Mouse (Mus musculus): ENCODE results near the gene Pcdh7. TPM values are rescaled to one million over a fixed set of nuclear protein-coding genes. Genes with fewer than 3 reads are reported as not detected.

Gene Pcdh7
- total RNA-seq, 2 experiments from 2014 or later = 83.9 to 89.1 TPM

DNA sequence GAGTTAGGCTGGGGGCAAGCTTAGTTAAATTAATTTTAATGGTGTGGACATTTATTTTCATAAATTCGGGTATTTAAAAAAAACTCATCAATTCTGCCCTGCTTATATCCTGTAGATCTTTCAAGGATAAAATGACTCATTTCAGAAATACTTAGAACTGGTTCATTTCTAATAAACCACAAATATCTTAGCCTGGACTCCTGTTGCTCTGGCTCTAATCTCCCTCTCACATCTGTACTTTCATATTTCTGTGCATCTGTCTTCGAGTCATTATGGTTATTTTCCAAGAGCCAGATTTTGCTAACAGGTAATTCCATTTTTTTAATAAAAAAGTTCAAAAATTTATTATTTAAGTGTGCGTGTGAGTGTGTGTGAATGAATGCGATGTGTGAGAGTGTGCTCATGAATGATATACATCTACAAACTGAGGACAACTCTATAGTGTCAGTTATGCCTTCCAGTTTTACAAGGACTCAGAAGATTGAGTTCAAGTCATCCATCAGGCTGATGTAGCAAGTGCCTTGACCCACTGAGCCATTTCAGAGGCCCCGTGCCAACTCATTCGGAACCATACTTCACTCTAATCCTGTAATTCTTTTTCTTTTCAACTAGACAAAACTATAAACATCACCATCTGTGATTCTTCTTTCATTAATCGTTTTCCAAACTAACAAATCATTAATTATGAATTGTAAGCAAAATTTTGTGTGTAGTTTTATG is 80.3 kb downstream of the Pcdh7 start:
- DNase-seq = no peak

DNA sequence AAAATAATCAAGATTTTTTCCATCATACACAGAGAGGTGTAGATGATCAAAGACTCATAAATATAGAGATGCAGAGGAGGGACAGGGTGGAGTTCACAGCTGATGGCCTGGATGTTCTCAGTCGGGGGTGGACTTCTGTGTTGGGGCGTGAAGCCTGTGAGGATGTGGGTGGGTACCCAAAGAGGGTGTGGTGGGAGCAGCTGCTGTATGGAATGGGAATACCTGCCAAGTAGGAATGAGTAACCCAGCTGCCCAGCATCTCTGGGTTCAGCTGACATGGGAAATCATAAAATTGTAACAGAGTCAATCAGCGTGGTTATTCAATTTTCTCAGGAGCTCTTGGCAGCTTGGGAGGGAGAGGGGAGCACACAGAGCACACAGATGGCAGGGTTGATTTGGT is 85.3 kb downstream of the Pcdh7 start:
- DNase-seq = no peak

GRCm38 (mm10) chr5:57803890-57804289 is 86.1 kb downstream of the Pcdh7 start:
- no peak for DNase-seq

DNA sequence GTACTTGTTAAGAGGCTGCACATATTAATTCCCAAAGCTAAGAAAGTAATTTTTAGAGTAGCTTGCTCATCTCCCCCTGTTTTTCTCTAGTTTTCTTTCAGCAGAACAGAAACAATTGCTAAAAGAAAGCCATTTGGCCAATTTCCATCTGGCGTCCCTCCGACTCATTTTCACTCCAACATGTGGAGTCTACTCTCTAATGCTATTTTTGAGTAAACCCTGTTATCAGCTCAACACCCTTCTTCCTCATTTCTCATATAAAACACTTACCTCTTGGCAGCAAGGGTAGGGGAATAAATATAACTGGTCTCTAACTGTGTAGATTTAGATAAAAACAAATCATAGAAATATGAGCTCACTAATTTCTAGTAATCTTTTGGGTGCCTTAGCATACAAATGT is 89.6 kb downstream of the Pcdh7 start:
- DNase-seq = peak; percentile 3 to 29

DNA sequence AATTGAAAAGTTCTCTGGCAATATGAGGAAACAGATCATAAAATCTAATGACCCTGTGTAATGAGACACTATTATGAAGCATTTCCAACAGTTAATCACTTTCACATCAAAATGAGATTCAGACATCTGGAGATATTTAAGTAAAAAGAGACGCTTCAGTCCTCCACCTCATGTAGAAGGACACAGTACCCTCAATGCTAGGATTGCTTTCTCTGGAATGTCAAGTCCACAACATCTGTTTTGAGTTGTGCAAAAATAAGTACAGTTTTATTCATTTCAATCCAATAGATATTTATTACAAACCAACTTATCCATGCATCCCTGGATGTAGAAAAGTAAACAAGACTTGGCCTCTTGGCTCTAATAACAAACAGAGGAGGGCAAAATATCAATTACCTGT is 92.9 kb downstream of the Pcdh7 start:
- no peak for DNase-seq

GRCm38 (mm10) chr5:57815964-57816589 is 98.3 kb downstream of the Pcdh7 start:
- DNase-seq = no peak

DNA sequence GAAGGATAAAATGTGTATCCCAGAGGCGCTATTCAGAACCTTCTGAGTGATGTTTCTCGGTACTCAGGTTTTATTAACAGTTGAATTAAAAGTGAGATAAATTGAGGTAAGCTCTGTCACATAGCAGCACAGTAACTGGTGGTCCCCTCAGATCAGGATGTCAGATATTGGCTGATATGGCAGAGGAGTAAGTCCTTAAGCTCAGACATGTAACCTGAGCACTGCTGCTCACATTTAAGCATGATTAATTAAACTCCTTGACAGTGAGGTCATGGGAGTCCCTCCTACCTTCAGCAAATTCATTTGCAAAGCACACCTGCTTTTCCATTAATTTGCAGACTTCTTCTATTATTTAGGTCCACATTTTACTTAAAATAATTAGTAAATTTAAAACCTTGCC is 102.0 kb downstream of the Pcdh7 start:
- DNase-seq = no peak

- DNase-seq = no peak
Measured at GRCm38 (mm10) chr5:57821099-57821498, 103.3 kb downstream of the Pcdh7 start.

DNA sequence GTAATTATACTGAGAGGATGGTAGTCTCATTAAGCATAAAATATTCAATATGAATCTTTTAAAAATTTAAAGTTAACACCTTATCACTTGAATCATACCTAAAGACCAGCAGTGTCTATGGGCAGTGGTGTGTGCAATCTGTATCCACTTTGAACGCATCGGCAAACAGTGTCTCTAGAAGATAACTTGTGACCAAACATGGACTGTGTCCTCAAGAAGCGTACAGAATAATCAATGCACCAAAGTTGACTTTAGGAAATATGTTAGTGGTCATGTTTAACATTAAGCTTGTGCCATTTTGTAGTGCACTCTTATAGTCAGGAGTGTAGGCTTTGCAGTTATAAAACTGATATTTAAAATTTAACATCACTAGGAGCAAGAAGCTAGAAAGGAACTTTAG is 110.7 kb downstream of the Pcdh7 start:
- DNase-seq = no peak

DNA sequence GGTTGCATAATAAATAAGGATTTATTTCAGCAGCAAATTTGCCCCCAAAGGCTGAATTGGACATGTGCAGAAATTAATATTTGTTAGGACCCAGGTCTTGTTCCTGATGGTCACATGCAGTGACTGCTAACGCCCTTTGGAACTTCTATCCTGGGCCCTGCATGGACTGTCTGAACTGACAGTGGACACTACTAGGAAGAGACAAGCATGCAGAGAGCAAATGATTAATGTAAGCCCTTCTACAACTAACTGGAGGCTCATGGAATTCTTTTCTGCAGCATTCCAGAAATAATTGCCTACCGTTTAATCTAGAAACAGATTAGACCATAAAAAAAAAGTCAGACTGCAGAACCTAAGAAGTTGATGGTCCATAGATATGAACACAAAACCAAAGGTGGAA is 119.4 kb downstream of the Pcdh7 start:
- no peak for DNase-seq

DNA sequence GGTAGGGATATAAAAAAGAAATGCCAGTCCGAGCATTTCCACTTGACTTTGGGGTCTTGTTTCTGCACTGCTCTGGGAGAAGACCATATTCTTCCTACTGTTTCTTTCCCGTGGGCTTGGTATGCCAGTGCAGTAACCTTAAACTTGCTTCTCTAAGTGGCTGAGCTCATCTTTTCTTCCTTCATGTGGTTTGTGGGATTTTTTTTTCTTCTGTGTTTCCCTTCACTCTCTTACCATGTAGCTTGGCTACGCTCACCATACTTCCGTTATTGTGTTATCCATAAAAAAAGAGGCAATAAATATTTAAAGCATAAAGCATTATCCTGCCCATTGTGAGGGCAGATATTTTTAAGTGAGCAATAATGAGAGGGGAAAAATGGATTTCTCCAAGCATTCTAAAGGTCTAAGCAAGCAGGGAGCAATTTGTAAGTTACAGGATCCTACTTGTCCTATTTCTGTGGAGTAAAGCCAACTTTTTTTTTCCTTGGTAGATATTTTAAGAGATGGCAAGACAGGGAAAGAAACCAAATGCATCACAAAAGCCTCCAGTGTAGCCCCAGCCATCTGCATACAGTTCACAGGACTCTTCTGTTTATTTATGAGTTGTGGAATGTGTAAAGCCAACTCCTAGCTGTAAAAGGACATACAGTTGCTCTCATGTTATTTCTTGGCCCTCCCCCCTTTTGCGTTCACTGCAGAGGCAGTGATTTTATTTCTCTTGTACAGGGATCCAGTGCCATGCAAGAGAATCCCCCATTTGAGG is 123.8 kb downstream of the Pcdh7 start:
- DNase-seq = no peak

DNA sequence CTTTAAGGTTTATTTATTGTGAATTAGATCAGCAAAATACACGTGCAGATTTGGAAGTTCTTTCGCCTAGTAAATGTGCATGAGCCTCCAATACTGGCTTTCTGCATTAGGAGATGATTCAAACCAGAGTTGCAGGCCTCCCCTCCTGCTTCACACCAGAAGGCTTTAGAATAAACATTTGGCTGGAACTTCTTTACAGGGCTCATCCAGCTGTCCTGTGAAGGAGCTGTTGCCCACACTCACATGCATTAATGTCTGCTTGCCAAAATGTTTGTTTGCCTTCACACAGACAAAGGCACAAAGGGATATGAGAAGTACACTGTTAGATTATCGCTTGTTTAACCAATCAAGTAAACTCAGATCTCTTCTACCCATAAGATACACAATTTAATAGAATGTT is 129.7 kb downstream of the Pcdh7 start:
- DNase-seq = no peak

DNA sequence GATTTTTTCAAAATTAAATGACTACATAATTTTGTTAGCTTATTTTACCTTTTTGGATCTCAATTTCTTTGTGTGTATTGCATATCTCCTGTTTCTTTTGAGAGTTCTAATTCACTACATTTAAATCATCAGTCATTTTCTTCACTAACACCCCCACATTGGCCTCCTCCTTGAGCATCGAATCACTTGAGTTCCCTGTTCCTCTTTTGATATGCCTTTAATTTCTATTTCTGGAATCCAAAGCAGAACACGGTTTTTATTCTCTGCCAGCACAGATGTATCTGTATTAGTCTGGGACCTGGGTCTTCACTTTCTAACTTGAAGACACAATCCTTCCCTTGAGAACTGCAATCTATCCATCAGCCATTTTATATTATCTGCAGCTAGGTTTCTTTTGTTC is 132.3 kb downstream of the Pcdh7 start:
- DNase-seq = no peak

- DNase-seq = no peak
Measured at GRCm38 (mm10) chr5:57857316-57857715, 139.5 kb downstream of the Pcdh7 start.

- no peak for DNase-seq
Measured at GRCm38 (mm10) chr5:57864254-57864653, 146.5 kb downstream of the Pcdh7 start.

DNA sequence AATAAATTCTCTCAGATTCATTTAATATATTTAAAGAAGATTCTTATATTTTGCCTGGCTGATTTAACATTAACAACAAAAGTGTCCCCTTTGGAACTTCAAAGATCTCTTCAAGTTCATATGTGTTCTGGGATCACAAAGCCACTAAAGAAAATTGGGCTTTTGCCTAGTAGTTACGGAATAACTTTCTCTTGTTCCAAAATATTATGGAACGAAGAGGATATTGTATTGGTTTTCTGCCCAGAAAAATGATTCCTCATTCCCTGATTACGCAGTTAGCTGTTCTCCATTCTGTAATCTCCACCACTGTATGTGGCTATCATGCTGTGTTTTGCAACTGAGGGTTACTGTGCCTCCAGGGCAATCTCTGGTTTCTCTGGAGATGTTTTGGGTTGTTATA is 147.5 kb downstream of the Pcdh7 start:
- DNase-seq = no peak

- no peak for DNase-seq
Measured at GRCm38 (mm10) chr5:57866097-57866496, 148.3 kb downstream of the Pcdh7 start.

- no peak for DNase-seq
Measured at GRCm38 (mm10) chr5:57867906-57868305, 150.1 kb downstream of the Pcdh7 start.

DNA sequence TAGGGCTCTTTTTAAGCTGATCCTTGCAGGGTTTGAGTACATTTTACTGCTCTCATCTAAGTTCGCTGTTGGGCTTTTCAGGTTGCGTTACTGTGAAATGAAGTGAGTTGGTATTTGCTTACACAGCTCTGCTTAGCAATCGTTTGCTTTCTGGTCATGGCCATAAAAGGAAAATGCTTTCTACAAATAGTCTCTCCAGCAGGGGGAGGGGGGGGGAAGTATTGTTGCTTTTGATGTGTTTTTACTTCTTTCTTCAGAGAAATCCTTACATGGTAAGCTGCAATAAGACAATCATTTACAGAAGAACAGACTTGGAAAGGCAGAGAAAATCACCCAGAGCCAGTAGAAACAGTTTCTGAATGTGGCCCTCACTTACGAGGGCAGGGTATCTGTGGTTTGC is 150.9 kb downstream of the Pcdh7 start:
- no peak for DNase-seq

- DNase-seq = no peak
Measured at GRCm38 (mm10) chr5:57870727-57871126, 153.0 kb downstream of the Pcdh7 start.

DNA sequence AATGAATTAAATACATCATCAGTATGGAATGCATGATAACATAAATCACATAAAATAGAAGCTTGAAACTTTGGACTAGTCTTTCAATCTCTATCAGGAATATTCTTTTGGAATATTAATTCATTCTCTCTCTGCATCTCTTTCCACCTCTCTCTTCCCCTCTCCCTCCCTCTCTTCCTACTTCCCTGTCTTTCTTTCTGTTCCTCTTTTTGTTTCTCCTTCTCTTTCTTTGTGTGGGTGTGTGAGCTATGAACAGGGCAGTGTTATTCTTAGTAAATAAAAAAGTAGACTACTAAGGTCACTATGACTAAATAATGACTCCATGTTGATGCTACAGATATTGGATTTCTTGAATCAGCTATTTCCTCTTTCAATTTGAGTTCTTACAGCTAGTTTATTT is 167.2 kb downstream of the Pcdh7 start:
- no peak for DNase-seq

GRCm38 (mm10) chr5:57899018-57899614 is 181.3 kb downstream of the Pcdh7 start:
- peak; percentile 36 to 52 for DNase-seq

DNA sequence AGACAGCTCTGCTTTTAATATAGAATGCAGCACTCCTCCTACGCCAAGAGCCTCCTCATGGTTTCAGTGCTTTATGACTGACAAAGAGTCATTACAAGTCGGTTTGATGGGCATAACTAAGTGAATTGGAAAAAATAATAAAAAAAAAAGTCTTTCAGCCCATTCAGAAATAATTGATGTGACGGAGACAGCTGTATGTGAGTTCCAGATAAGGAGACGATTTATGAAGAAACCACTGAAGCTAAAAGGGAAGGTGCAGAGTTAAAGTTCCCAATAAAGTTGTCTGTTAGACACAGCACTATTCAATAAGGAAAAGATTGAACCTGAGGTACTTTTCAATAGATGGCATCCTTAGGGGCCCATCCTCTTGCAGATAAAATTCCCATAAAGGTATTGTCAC is 189.5 kb downstream of the Pcdh7 start:
- DNase-seq = no peak
